9 mouse cellular contexts compared by ENCODE assay signal in the genomic region with DNA sequence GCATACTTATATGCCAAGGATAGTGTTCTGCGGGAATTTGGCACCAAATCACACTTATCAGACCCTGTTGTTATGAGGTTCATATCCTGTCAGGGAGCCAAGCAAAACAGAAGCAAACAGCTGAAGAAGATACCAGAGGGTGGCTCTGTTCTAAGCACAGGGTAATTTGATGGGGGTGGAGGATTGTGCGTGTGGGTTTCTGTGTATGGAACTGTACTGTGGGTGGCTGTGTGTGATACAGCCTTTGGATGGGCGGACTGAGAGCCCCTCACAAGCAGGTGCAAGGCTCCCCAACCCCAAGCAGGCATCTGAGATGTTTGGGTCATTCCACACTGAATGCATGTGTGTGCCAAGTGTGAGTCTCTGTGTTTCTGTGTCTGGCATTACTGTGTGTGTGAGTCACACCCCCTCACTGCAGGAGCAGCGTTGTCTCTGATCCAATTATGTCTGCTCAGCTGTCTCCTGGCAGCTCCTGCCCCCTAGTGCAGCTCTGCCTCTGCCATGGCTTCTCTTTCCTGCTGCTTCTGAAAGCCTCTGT. TPM values are rescaled to one million over a fixed set of nuclear protein-coding genes. Genes with fewer than 3 reads are reported as not detected.
DNase-seq lines count a peak whose midpoint lies in the region; ATAC-seq and TF ChIP-seq lines count a peak whose summit lies in the region.
"Had no signal": no experiment of that assay in that cellular context is flagged by ENCODE, and none has a peak within 500 bp of the region (broad histone marks: within the 10 kb centered on the region; RNA-seq: fewer than 3 reads in every experiment).

No protein-coding gene starts in this region.

- H3K4me3 ChIP-seq in midbrain, embryonic 13.5 days (replicated peaks) = no peak overlapping the region
- no peak overlapping the region for H3K4me3 ChIP-seq in midbrain, embryonic 11.5 days (ENCODE audit: low read depth, low read length)
- no peak overlapping the region for H3K4me3 ChIP-seq in intestine, embryonic 14.5 days (ENCODE audit: low read depth, low read length)
- H3K4me3 ChIP-seq in myocyte = no peak overlapping the region

- no peaks in the 10 kb centered on the region for H3K27me3 ChIP-seq in midbrain, embryonic 13.5 days
- H3K27me3 ChIP-seq in midbrain, embryonic 11.5 days (ENCODE audit: control insufficient read depth, insufficient read depth, low read length) = no peaks in the 10 kb centered on the region
- no peaks in the 10 kb centered on the region for H3K27me3 ChIP-seq in intestine, embryonic 14.5 days (replicated peaks; ENCODE audit: control insufficient read depth, insufficient read depth, low read length)
- H3K27me3 ChIP-seq in myocyte (ENCODE audit: control insufficient read depth, insufficient read depth, insufficient read length) = no peaks in the 10 kb centered on the region

- H3ac ChIP-seq in myocyte (ENCODE audit: control insufficient read depth, insufficient read length) = no peak overlapping the region

- no peak for TF ChIP-seq POLR2A in myocyte (IDR thresholded peaks at IDR 0.05; ENCODE audit: insufficient read length, low read depth)

- peak overlapping the region; percentile 25; the same call in 1 of the 2 replicates for H3K27ac ChIP-seq in midbrain, embryonic 13.5 days
- H3K27ac ChIP-seq in midbrain, embryonic 11.5 days (ENCODE audit: low read depth, low read length) = no peak overlapping the region
- H3K27ac ChIP-seq in intestine, embryonic 14.5 days (ENCODE audit: low read depth) = peak overlapping the region; percentile 40; the same call in 1 of the 2 replicates
- H3K27ac ChIP-seq: liver, embryonic 14.5 days had no signal

- no peak overlapping the region for H3K4me2 ChIP-seq in midbrain, embryonic 13.5 days (replicated peaks)
- no peak overlapping the region for H3K4me2 ChIP-seq in midbrain, embryonic 11.5 days
- no peak overlapping the region for H3K4me2 ChIP-seq in intestine, embryonic 14.5 days (ENCODE audit: low read length)
- peak overlapping the region; percentile 74 for H3K4me2 ChIP-seq in myocyte (ENCODE audit: low read depth)

- H3K9ac ChIP-seq in midbrain, embryonic 13.5 days (replicated peaks) = peak overlapping the region; percentile 28; the same call in 1 of the 2 replicates
- no peak overlapping the region; the same call in 1 of the 2 replicates for H3K9ac ChIP-seq in midbrain, embryonic 11.5 days (ENCODE audit: low read length)
- no peak overlapping the region for H3K9ac ChIP-seq in intestine, embryonic 14.5 days (ENCODE audit: low read length)
- H3K9ac ChIP-seq: liver, embryonic 14.5 days had no signal

- H3K4me1 ChIP-seq in midbrain, embryonic 13.5 days (replicated peaks) = peaks cover 18% of the 10 kb centered on the region
- H3K4me1 ChIP-seq in midbrain, embryonic 11.5 days (ENCODE audit: control insufficient read depth, insufficient read depth, low read length) = no peaks in the 10 kb centered on the region
- 0 out of 2 replicates have a peak, but pooled peaks cover 6% of the 10 kb centered on the region for H3K4me1 ChIP-seq in intestine, embryonic 14.5 days (replicated peaks; ENCODE audit: control insufficient read depth, insufficient read depth, low read length)

- 62% methylated on average over 4 of the region's 4 CpGs for WGBS in midbrain, embryonic 13.5 days
- WGBS in midbrain, embryonic 11.5 days = 72% methylated on average over 4 of the region's 4 CpGs
- 65% methylated on average over 4 of the region's 4 CpGs for WGBS in intestine, embryonic 14.5 days

- peak; percentile 51; the same call in 1 of the 2 replicates for ATAC-seq in midbrain, embryonic 13.5 days
- ATAC-seq in midbrain, embryonic 11.5 days (ENCODE audit: low FRiP score) = no peak
- no peak for ATAC-seq in intestine, embryonic 14.5 days (replicated peaks; ENCODE audit: low FRiP score, low TSS enrichment, low read depth)
- no peak for ATAC-seq in monocyte, adult 5-6 weeks (replicated peaks; ENCODE audit: insufficient number of reproducible peaks, low FRiP score, low TSS enrichment, poor library complexity, severe bottlenecking)

- H3K36me3 ChIP-seq in midbrain, embryonic 13.5 days = no peaks in the 10 kb centered on the region
- H3K36me3 ChIP-seq in midbrain, embryonic 11.5 days (ENCODE audit: control insufficient read depth, insufficient read depth, low read length) = no peaks in the 10 kb centered on the region
- peaks cover 4% of the 10 kb centered on the region; the same call in 1 of the 2 replicates for H3K36me3 ChIP-seq in intestine, embryonic 14.5 days (ENCODE audit: control insufficient read depth, insufficient read depth, low read length)
- no peaks in the 10 kb centered on the region for H3K36me3 ChIP-seq in myocyte (ENCODE audit: control insufficient read depth, insufficient read depth)

- H3K9me3 ChIP-seq in midbrain, embryonic 13.5 days = no peaks in the 10 kb centered on the region
- H3K9me3 ChIP-seq in midbrain, embryonic 11.5 days (ENCODE audit: control insufficient read depth, low read length) = no peaks in the 10 kb centered on the region
- no peaks in the 10 kb centered on the region for H3K9me3 ChIP-seq in intestine, embryonic 14.5 days (ENCODE audit: control insufficient read depth, low read length)

- H3K79me2 ChIP-seq in myocyte (ENCODE audit: control insufficient read depth, insufficient read depth) = no peaks in the 10 kb centered on the region

- peak; percentile 71 to 80 for DNase-seq in adrenal gland, adult (ENCODE audit: inconsistent age in 2 of 2, low spot score in 1 of 2)
- no peak for DNase-seq in adrenal gland, adult 8-10 months
- DNase-seq in midbrain, embryonic 11.5 days (ENCODE audit: low spot score, missing footprints) = no peak
- no peak for DNase-seq in intestine, embryonic 14.5 days (ENCODE audit: low spot score)
- no peak for DNase-seq in ovary, adult 18-20 months (ENCODE audit: low spot score)

TF ChIP-seq in myocyte, 11 proteins besides CTCF, POLR2A, EP300 and RAD21:
- TF ChIP-seq TCF12 (IDR thresholded peaks at IDR 0.05; ENCODE audit: insufficient read depth, poor library complexity, severe bottlenecking) (peak; percentile 12), MYOD1 (IDR thresholded peaks at IDR 0.05; ENCODE audit: control insufficient read depth in 1 of 3, insufficient read length in 2 of 3, low read depth in 2 of 3) (peak; percentile 28 to 73 (median 70)), MYOG (IDR thresholded peaks at IDR 0.05; ENCODE audit: control insufficient read depth in 1 of 3, insufficient read depth in 1 of 3, insufficient read length in 2 of 3, low read depth in 2 of 3) (peak; percentile 14 to 81 (median 76)), CEBPB (IDR thresholded peaks at IDR 0.05; ENCODE audit: insufficient read depth, poor library complexity, severe bottlenecking) (no peak), MAX (IDR thresholded peaks at IDR 0.05; ENCODE audit: low read depth) (no peak)
TF ChIP-seq in myocyte: peak in this region for 3.

RNA-seq across cellular contexts. Expression of a gene that starts 11.8 kb away (rescaled TPM):
- total RNA-seq in adrenal gland, adult 8-10 months (2022) = 100 to 1,000 TPM in 2 of 4 experiments, 10 to 100 TPM in 2; 39.3 to 195 (median 109) TPM
- 4.4 and 6.8 TPM in 2 replicates for polyA plus RNA-seq in midbrain, embryonic 13.5 days (2015; fragmentation: Nextera tagmentation; extraction: Ambion mirVana)
- polyA plus RNA-seq in midbrain, embryonic 11.5 days (2014; fragmentation: Nextera tagmentation; extraction: Ambion mirVana) = 5.3 and 5.7 TPM in 2 replicates
- 123 and 134 TPM in 2 replicates for polyA plus RNA-seq in intestine, embryonic 14.5 days (2014; fragmentation: Nextera tagmentation; extraction: Ambion mirVana)
- 39.6 TPM for polyA plus RNA-seq in myocyte (2012; fragmentation: generic; extraction: Trizol)
- total RNA-seq in monocyte, adult 5-6 weeks (2017) = 2.3 to 14.3 TPM (median 12.1 TPM) in 3 replicates

RNA-seq across cellular contexts. Expression of a gene that starts 19.2 kb away (rescaled TPM):
- 10 to 100 TPM; 34.8 to 67.7 (median 49.6) TPM for total RNA-seq in adrenal gland, adult 8-10 months (2022)
- 6.2 and 7.8 TPM in 2 replicates for polyA plus RNA-seq in midbrain, embryonic 13.5 days (2015; fragmentation: Nextera tagmentation; extraction: Ambion mirVana)
- 10.8 and 11.2 TPM in 2 replicates for polyA plus RNA-seq in midbrain, embryonic 11.5 days (2014; fragmentation: Nextera tagmentation; extraction: Ambion mirVana)
- 70.1 and 72.1 TPM in 2 replicates for polyA plus RNA-seq in intestine, embryonic 14.5 days (2014; fragmentation: Nextera tagmentation; extraction: Ambion mirVana)
- polyA plus RNA-seq in myocyte (2012; fragmentation: generic; extraction: Trizol) = 24.7 TPM
- 247 to 347 TPM (median 330 TPM) in 3 replicates for total RNA-seq in monocyte, adult 5-6 weeks (2017)

RNA-seq across cellular contexts. Expression of a gene that starts 26.6 kb away (rescaled TPM):
- 10 to 100 TPM; 20.8 to 49.8 (median 33.4) TPM for total RNA-seq in adrenal gland, adult 8-10 months (2022)
- polyA plus RNA-seq in midbrain, embryonic 13.5 days (2015; fragmentation: Nextera tagmentation; extraction: Ambion mirVana) = 16.8 and 20.8 TPM in 2 replicates
- polyA plus RNA-seq in midbrain, embryonic 11.5 days (2014; fragmentation: Nextera tagmentation; extraction: Ambion mirVana) = 8.5 and 14.8 TPM in 2 replicates
- polyA plus RNA-seq in intestine, embryonic 14.5 days (2014; fragmentation: Nextera tagmentation; extraction: Ambion mirVana) = 12.7 and 16.7 TPM in 2 replicates
- polyA plus RNA-seq in myocyte (2012; fragmentation: generic; extraction: Trizol) = 6.6 TPM
- 21.8 to 36.0 TPM (median 26.3 TPM) in 3 replicates for total RNA-seq in monocyte, adult 5-6 weeks (2017)

Comparison
In these comparisons a context has a peak if more than half of its experiments do, and no peak if none do; other contexts are left out.
1. DNase-seq: peak in adrenal gland, adult (2 of 2); none in adrenal gland, adult 8-10 months (single experiment), midbrain, embryonic 11.5 days (single experiment), intestine, embryonic 14.5 days (single experiment) and ovary, adult 18-20 months (single experiment).